Comparison of ENCODE assay signal across 8 mouse cellular contexts in the genomic region with DNA sequence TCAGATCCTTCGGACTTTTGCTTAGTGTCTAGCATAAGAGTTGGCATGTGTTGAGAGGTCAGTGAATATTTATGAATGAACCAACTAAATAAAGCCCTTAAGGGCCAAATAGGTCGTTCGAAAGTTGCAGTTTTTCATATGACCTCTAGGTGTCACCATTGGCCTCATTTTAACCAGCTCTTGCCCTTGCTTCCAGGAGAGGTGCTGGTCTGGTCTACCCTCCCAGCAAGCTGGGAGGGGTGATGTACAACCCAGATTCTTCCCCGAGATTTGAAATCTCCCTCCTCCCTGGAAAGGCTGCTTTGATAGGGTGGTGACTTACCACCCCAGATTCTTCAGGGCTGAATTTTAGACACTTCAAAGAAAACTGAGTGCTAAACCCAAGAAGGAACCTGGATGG. TPM values are rescaled to one million over a fixed set of nuclear protein-coding genes. Genes with fewer than 3 reads are reported as not detected.
A peak's percentile ranks its signal among the peaks of the same experiment; 100 is the strongest.
DNase-seq lines count a peak whose midpoint lies in the region; ATAC-seq lines count a peak whose summit lies in the region.

No protein-coding gene starts in this region.

- DNase-seq in heart, adult 8-10 months (ENCODE audit: low spot score) = peak; percentile 48
- DNase-seq in heart, postnatal 25 days (ENCODE audit: low spot score) = no peak
- DNase-seq in 416B (ENCODE audit: low read depth) = peak; percentile 87
- DNase-seq in T-cell, adult 2 months (ENCODE audit: low spot score) = peak; percentile 58
- DNase-seq in kidney, postnatal 14 days = peak; percentile 65
- no peak for DNase-seq in spleen, adult 12 weeks (ENCODE audit: low spot score)

- under 1% methylated on average over 4 of the region's 4 CpGs for WGBS in neural tube, embryonic 14.5 days

- no peak overlapping the region for H3K4me3 ChIP-seq in neural tube, embryonic 14.5 days (ENCODE audit: low read depth, low read length)

- no peak overlapping the region for H3K9ac ChIP-seq in neural tube, embryonic 14.5 days (replicated peaks; ENCODE audit: low read depth, low read length)

- peak; percentile 78 for ATAC-seq in erythroblast, adult 5-6 weeks (replicated peaks; ENCODE audit: low FRiP score, poor library complexity, severe bottlenecking)
- 0 out of 2 replicates have a peak, but pooled peaks have one; percentile 36 for ATAC-seq in neural tube, embryonic 14.5 days (ENCODE audit: low read depth)

- H3K4me1 ChIP-seq in neural tube, embryonic 14.5 days (ENCODE audit: control insufficient read depth, insufficient read depth, low read length) = peaks cover 10% of the 10 kb centered on the region; the same call in 1 of the 2 replicates

- H3K4me2 ChIP-seq in neural tube, embryonic 14.5 days (ENCODE audit: low read depth, low read length) = no peak overlapping the region

- no peaks in the 10 kb centered on the region for H3K27me3 ChIP-seq in neural tube, embryonic 14.5 days (ENCODE audit: control insufficient read depth, insufficient read depth, low read length)

- no peaks in the 10 kb centered on the region for H3K36me3 ChIP-seq in neural tube, embryonic 14.5 days (ENCODE audit: control insufficient read depth, insufficient read depth, low read length)

- intact Hi-C loops in heart, postnatal 25 days (cut with DNase I) = loop anchor here (2.0 to 5.0 kb wide), 2 partner anchors 163 to 309 kb away; no protein-coding TSS in a partner anchor

- no peaks in the 10 kb centered on the region for H3K9me3 ChIP-seq in neural tube, embryonic 14.5 days (ENCODE audit: control insufficient read depth, low read length)

- H3K27ac ChIP-seq in neural tube, embryonic 14.5 days (ENCODE audit: low read depth, low read length) = no peak overlapping the region

RNA-seq across cellular contexts. Expression of gene Hpdl, which starts 6.3 kb away (rescaled TPM):
- 1 to 10 TPM; 2.9 to 6.1 (median 3.9) TPM for total RNA-seq in heart, adult 8-10 months (2022)
- total RNA-seq in heart, postnatal 25 days (2021) = 1 to 10 TPM; 4.2 to 4.8 TPM
- not detected in 2 replicates for total RNA-seq in erythroblast, adult 5-6 weeks (2015; ENCODE audit: low replicate concordance)
- not detected in 2 replicates for total RNA-seq in erythroblast, adult 5-6 weeks (2017; ENCODE audit: low replicate concordance)
- polyA plus RNA-seq in neural tube, embryonic 14.5 days (2014; fragmentation: Nextera tagmentation; extraction: Ambion mirVana) = 1.5 and 2.7 TPM in 2 replicates

RNA-seq across cellular contexts. Expression of gene Mutyh, which starts 20.3 kb away (rescaled TPM):
- total RNA-seq in heart, adult 8-10 months (2022) = 1 to 10 TPM in 3 of 4 experiments, under 1 TPM in 1; 0.95 to 1.3 (median 1.1) TPM
- total RNA-seq in heart, postnatal 25 days (2021) = 1 to 10 TPM; 1.5 to 1.6 TPM
- 0.58 TPM in 1 of 2 replicates, not detected in the other for total RNA-seq in erythroblast, adult 5-6 weeks (2015; ENCODE audit: low replicate concordance)
- total RNA-seq in erythroblast, adult 5-6 weeks (2017; ENCODE audit: low replicate concordance) = 0.43 and 0.98 TPM in 2 replicates
- 4.8 and 7.0 TPM in 2 replicates for polyA plus RNA-seq in neural tube, embryonic 14.5 days (2014; fragmentation: Nextera tagmentation; extraction: Ambion mirVana)

RNA-seq across cellular contexts. Expression of gene Toe1, which starts 20.4 kb away (rescaled TPM):
- total RNA-seq in heart, adult 8-10 months (2022) = 1 to 10 TPM; 4.2 to 8.2 (median 5.4) TPM
- 1 to 10 TPM; 6.9 to 8.2 TPM for total RNA-seq in heart, postnatal 25 days (2021)
- total RNA-seq in erythroblast, adult 5-6 weeks (2015; ENCODE audit: low replicate concordance) = 8.6 and 10.4 TPM in 2 replicates
- total RNA-seq in erythroblast, adult 5-6 weeks (2017; ENCODE audit: low replicate concordance) = 14.3 and 20.5 TPM in 2 replicates
- polyA plus RNA-seq in neural tube, embryonic 14.5 days (2014; fragmentation: Nextera tagmentation; extraction: Ambion mirVana) = 28.8 and 29.5 TPM in 2 replicates

RNA-seq across cellular contexts. Expression of gene Zswim5, which starts 49.4 kb away (rescaled TPM):
- total RNA-seq in heart, adult 8-10 months (2022) = 1 to 10 TPM in 1 of 4 experiments, under 1 TPM in 3; 0.82 to 1.4 (median 0.92) TPM
- total RNA-seq in heart, postnatal 25 days (2021) = 1 to 10 TPM in 1 of 2 experiments, under 1 TPM in 1; 0.94 to 1.2 TPM
- total RNA-seq in erythroblast, adult 5-6 weeks (2015; ENCODE audit: low replicate concordance) = not detected in 2 replicates
- 0.42 TPM in 1 of 2 replicates, not detected in the other for total RNA-seq in erythroblast, adult 5-6 weeks (2017; ENCODE audit: low replicate concordance)
- polyA plus RNA-seq in neural tube, embryonic 14.5 days (2014; fragmentation: Nextera tagmentation; extraction: Ambion mirVana) = 6.4 and 8.1 TPM in 2 replicates

Comparison
In these comparisons a context has a peak if more than half of its experiments do, and no peak if none do; other contexts are left out.
1. DNase-seq: peak in heart, adult 8-10 months (single experiment), 416B (single experiment), T-cell, adult 2 months (single experiment) and kidney, postnatal 14 days (single experiment); none in heart, postnatal 25 days (single experiment) and spleen, adult 12 weeks (single experiment).